Mouse (Mus musculus) gastrocnemius, postnatal 36 days (tissue): ENCODE data around the gene Gm10310. TPM values are rescaled to one million over a fixed set of nuclear protein-coding genes. Genes with fewer than 3 reads are reported as not detected.
"Not testable (repeated sequence)": the region's sequence is repeated elsewhere in the genome, so short reads cannot be mapped to it uniquely, and the experiment has no call there.

Source experiments
- DNase-seq, 2 experiments: peaks; one replicate each; pipeline ENCODE4 v3.0.0; 2022
- intact Hi-C: fragments of 180-260 bp; cut with DNase I; formaldehyde crosslinking; loops from one replicate; pipeline ENCODE4 v1.15.1; 2025
- long read RNA-seq, 2 experiments: library from polyadenylated mRNA; stranded (forward); transcript quantifications; one replicate each; pipeline ENCODE4 v2.0.0; 2021
- total RNA-seq, 2 experiments: library from RNA; stranded (reverse); gene quantifications; 2 replicates each; pipeline ENCODE4 v1.2.3; 2021

Gm10310 gene
- total RNA-seq = not detected
- long read RNA-seq, experiment 1 = 0 reads
- long read RNA-seq, experiment 2 = 0 reads

GRCm38 (mm10) chr10:129984962-129985361 is at the start of gene Gm10310:
Gene Gm10310, minus strand, starts transcription at chr10:129985062.
- DNase-seq, intact Hi-C loops: not testable (repeated sequence)

GRCm38 (mm10) chr10:130030048-130030447 is 45.2 kb upstream of the Gm10310 start, which contains the start of gene Olfr821:
Gene Olfr821, plus strand, starts transcription at chr10:130030348.
- intact Hi-C loops = no loop called here
- DNase-seq = no peak

DNA sequence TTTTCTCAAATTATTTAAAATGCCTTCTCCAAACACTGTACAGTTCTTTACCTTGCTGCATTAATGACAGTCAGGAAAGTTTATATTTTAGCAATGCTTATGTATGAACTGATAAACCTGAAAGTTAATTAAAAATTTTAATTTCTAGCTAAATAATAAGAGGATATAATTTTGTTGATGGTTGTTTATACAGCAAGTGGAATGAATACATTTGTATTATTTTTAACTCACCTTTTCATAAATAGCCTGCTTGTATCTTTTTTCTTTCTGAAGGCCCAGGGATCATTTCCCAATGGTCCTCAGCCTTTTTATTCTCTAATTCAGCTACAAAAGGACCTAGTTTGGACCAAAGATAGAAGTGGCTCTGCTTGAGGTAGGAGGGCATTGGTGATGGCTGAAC is 27.5 kb upstream of the Gm10310 start, which contains the start of gene Olfr820:
TSS of gene Olfr820 (plus strand) at position 301 of the 400 bp plus-strand sequence.
- DNase-seq = no peak
- intact Hi-C loops = no loop called here

- DNase-seq = not testable (repeated sequence)
These were observed 20.5 kb upstream of the Gm10310 start for GRCm38 (mm10) chr10:130005366-130005765.

GRCm38 (mm10) chr10:130004104-130004503 is 19.2 kb upstream of the Gm10310 start:
- intact Hi-C loops, DNase-seq: not testable (repeated sequence)

More at GRCm38 (mm10) chr10:130005366-130005765, 20.5 kb upstream of the Gm10310 start:
- intact Hi-C loops = not testable (repeated sequence)

- DNase-seq, intact Hi-C loops: not testable (repeated sequence)
These were observed 3.0 kb downstream of the Gm10310 start for GRCm38 (mm10) chr10:129981867-129982266.

- DNase-seq, intact Hi-C loops: not testable (repeated sequence)
These were observed 8.8 kb downstream of the Gm10310 start, which contains the start of gene Olfr247 for GRCm38 (mm10) chr10:129976040-129976439. Gene Olfr247, minus strand, starts transcription at chr10:129976140.

DNA sequence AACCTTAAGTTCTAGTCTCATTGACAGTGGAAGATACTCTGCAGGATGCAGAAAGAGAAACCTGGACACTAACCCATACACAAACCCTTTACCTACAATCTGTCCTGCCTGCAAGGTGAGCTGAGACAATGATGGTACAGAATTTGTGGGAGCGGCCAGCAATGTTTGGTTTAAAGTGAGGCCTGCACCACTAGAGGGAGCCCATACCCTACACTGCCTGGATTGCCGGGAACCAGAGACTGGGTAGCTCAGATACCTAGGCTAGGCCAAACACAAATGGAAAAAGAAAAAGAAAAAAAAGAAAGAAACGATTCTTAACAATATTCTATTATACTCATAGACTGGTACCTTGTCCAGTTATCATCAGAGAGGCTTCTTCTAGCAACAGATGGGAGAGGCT is 11.9 kb downstream of the Gm10310 start:
- intact Hi-C loops, DNase-seq: not testable (repeated sequence)

DNA sequence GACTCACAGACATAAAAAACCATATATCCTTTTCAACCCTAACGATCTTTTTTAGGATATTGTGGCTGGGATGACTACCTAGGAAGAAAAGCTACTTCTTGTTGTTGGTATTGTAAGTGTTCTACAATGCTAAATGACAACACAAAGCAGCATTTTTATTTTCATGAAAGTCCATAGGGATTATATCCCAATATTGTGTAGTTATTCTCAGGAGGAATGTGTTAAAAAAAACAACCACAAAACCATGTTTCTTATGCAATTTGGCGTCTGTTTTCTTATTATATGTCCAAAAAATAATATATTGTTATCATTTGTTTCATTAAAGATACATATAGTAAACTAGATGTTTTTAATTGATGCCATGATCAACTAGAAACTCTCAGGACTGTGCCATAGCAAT is 17.7 kb downstream of the Gm10310 start, which contains the start of gene Olfr819:
TSS of gene Olfr819 (minus strand) at position 101 of the 400 bp plus-strand sequence.
- DNase-seq, intact Hi-C loops: not testable (repeated sequence)

DNA sequence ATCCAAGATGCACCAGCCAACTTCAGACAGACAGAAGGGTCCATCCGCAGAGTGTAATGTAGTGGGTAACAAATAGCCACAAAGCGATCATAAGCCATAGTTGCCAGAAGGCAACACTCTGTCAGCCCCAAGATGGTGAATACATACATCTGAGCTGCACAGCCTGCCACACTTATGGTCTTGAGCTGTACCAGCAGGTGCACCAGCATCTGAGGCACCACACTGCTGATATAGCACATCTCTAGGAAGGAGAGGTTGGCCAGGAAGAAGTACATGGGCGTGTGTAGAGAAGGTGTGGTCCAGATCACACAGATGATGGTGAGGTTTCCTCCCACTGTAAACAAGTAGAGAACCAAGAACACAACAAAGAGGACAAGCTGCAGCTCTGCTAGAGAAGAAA is 18.6 kb downstream of the Gm10310 start:
- intact Hi-C loops = not testable (repeated sequence)

DNA sequence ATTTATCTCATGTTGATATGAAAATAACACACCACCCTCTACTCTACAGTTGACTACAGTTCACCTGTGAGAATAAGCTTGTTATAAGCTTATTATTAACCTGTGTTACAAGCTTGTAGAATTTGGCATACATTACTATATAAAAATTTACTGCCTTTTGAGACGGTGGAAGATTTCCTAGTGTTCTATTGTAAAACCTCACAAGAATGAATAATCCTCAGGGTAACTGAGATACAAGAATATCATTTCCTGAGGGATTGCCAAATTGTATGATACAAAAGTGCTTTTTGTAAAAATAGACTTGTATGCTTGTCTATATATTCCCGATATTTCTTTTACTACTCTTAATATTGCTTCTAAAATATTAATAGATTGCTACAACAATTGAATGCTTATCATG is 35.9 kb downstream of the Gm10310 start, which contains the start of gene Olfr818:
TSS of gene Olfr818 (minus strand) at position 101 of the 400 bp plus-strand sequence.
- intact Hi-C loops = no loop called here
- no peak for DNase-seq

More for the DNA sequence above, 18.6 kb downstream of the Gm10310 start:
- not testable (repeated sequence) for DNase-seq

Other genes starting within 250 kb of the Gm10310 start
- not detected for gene Olfr806, start 243.1 kb downstream of the Gm10310 start, total RNA-seq
- not detected for gene Olfr807, start 227.3 kb downstream of the Gm10310 start, total RNA-seq
- gene Olfr808, start 219.6 kb downstream of the Gm10310 start, total RNA-seq = not detected
- not detected for gene Olfr809, start 210.4 kb downstream of the Gm10310 start, total RNA-seq
- gene Olfr810, start 190.1 kb downstream of the Gm10310 start, total RNA-seq = not detected
- gene Olfr811, start 180.7 kb downstream of the Gm10310 start, total RNA-seq = not detected
- gene Olfr812, start 139.0 kb downstream of the Gm10310 start, total RNA-seq = not detected
- gene Olfr813, start 129.7 kb downstream of the Gm10310 start, total RNA-seq = not detected
- gene Olfr814, start 105.2 kb downstream of the Gm10310 start, total RNA-seq = not detected
- gene Olfr815, start 79.2 kb downstream of the Gm10310 start, total RNA-seq = not detected
- gene Olfr816, start 69.5 kb downstream of the Gm10310 start, total RNA-seq = not detected
- gene Olfr818, start 36.0 kb downstream of the Gm10310 start, total RNA-seq = not detected
- not detected for gene Olfr819, start 17.8 kb downstream of the Gm10310 start, total RNA-seq
- not detected for gene Olfr247, start 8.9 kb downstream of the Gm10310 start, total RNA-seq
- gene Olfr820, start 27.6 kb upstream of the Gm10310 start, total RNA-seq = not detected
- gene Olfr821, start 45.3 kb upstream of the Gm10310 start, total RNA-seq = not detected
- gene Olfr822, start 86.1 kb upstream of the Gm10310 start, total RNA-seq = not detected
- not detected for gene Olfr823, start 130.3 kb upstream of the Gm10310 start, total RNA-seq
- not detected for gene Olfr824, start 144.9 kb upstream of the Gm10310 start, total RNA-seq
- not detected for gene Olfr825, start 181.7 kb upstream of the Gm10310 start, total RNA-seq
- gene Olfr826, start 199.1 kb upstream of the Gm10310 start, total RNA-seq = not detected
- gene Olfr827, start 229.3 kb upstream of the Gm10310 start, total RNA-seq = not detected